Mouse (Mus musculus): ENCODE measurements around the gene Slc27a4. TPM values are rescaled to one million over a fixed set of nuclear protein-coding genes. Genes with fewer than 3 reads are reported as not detected.
"Not testable (repeated sequence)": the region's sequence is repeated elsewhere in the genome, so short reads cannot be mapped to it uniquely, and the experiment has no call there.

Slc27a4 gene
- 7.7 to 10.9 TPM (median 8.0 TPM) in 3 replicates for total RNA-seq (2017)

- ATAC-seq (replicated peaks; ENCODE audit: insufficient number of reproducible peaks, low FRiP score, low TSS enrichment, poor library complexity, severe bottlenecking): peak; percentile 97
Measured at GRCm38 (mm10) chr2:29802075-29802826, at the start of gene Slc27a4. TSS of gene Slc27a4 (plus strand) at chr2:29802634.

DNA sequence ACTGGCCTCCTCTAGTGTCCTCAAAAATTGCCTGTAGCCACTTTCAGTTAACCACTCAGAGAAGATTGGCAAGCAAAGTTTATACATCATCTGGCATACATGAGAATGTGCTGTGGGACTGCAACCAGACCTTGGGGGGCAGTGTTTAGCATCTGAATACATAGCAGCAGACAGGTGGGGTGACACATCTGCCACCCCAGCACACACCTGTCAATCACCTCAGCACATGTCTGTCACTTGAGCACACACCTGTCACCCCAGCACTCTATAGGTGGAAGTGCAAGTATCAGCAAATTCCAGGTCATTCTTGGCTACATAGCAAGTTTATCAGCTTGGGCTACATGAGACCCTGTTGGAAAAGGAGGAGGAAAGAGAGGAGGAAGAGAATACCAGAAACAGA lies 46.7 kb upstream of the Slc27a4 start:
- no peak for ATAC-seq (replicated peaks; ENCODE audit: insufficient number of reproducible peaks, low FRiP score, low TSS enrichment, poor library complexity, severe bottlenecking)

- ATAC-seq (replicated peaks; ENCODE audit: insufficient number of reproducible peaks, low FRiP score, low TSS enrichment, poor library complexity, severe bottlenecking): peak; percentile 88
Measured at GRCm38 (mm10) chr2:29764831-29765230, 37.6 kb upstream of the Slc27a4 start.

GRCm38 (mm10) chr2:29767976-29768709 lies 34.3 kb upstream of the Slc27a4 start:
- no peak for ATAC-seq (replicated peaks; ENCODE audit: insufficient number of reproducible peaks, low FRiP score, low TSS enrichment, poor library complexity, severe bottlenecking)

GRCm38 (mm10) chr2:29768901-29769300 lies 33.5 kb upstream of the Slc27a4 start:
- ATAC-seq (replicated peaks; ENCODE audit: insufficient number of reproducible peaks, low FRiP score, low TSS enrichment, poor library complexity, severe bottlenecking): no peak

GRCm38 (mm10) chr2:29770162-29770561 lies 32.3 kb upstream of the Slc27a4 start:
- no peak for ATAC-seq (replicated peaks; ENCODE audit: insufficient number of reproducible peaks, low FRiP score, low TSS enrichment, poor library complexity, severe bottlenecking)

GRCm38 (mm10) chr2:29771611-29772461 lies 30.6 kb upstream of the Slc27a4 start:
- ATAC-seq (replicated peaks; ENCODE audit: insufficient number of reproducible peaks, low FRiP score, low TSS enrichment, poor library complexity, severe bottlenecking): peak; percentile 92

GRCm38 (mm10) chr2:29773323-29773722 lies 29.1 kb upstream of the Slc27a4 start:
- ATAC-seq (replicated peaks; ENCODE audit: insufficient number of reproducible peaks, low FRiP score, low TSS enrichment, poor library complexity, severe bottlenecking): no peak

DNA sequence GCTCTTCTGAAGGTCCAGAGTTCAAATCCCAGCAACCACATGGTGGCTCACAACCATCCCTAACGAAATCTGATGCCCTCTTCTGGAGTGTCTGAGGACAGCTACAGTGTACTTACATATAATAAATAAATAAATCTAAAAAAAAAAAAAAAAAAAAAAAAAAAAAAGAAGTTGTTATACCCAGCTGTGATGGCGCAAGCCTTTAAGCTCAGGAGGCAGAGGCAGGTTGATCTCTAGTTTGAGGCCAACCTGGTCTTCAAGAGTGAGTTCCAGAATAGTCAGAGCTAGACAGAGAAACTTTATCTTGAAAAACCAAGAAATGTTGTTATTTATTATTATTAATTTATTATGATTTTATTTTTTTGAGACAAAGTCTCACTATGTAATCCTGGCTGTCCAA lies 21.2 kb upstream of the Slc27a4 start:
- ATAC-seq (replicated peaks; ENCODE audit: insufficient number of reproducible peaks, low FRiP score, low TSS enrichment, poor library complexity, severe bottlenecking): not testable (repeated sequence)

DNA sequence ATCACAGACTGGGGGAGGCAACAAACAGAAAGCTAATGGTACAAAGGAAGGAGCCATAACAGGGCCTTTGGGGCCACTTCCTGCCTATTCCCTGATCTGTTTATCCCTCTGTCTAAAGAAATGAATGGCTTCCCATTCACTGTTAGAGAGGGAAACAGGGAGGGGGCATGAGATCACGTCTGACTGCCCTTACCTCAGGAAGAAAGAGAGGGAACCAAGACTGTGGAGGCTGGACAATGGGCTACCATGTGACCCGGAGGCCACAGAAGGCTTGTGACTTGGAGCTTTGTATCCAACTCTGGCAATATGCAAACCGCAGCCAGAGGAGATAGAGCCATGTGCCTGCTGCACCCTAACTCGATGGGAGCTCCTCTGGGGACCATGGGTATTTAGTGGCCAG lies 18.1 kb upstream of the Slc27a4 start:
- no peak for ATAC-seq (replicated peaks; ENCODE audit: insufficient number of reproducible peaks, low FRiP score, low TSS enrichment, poor library complexity, severe bottlenecking)

DNA sequence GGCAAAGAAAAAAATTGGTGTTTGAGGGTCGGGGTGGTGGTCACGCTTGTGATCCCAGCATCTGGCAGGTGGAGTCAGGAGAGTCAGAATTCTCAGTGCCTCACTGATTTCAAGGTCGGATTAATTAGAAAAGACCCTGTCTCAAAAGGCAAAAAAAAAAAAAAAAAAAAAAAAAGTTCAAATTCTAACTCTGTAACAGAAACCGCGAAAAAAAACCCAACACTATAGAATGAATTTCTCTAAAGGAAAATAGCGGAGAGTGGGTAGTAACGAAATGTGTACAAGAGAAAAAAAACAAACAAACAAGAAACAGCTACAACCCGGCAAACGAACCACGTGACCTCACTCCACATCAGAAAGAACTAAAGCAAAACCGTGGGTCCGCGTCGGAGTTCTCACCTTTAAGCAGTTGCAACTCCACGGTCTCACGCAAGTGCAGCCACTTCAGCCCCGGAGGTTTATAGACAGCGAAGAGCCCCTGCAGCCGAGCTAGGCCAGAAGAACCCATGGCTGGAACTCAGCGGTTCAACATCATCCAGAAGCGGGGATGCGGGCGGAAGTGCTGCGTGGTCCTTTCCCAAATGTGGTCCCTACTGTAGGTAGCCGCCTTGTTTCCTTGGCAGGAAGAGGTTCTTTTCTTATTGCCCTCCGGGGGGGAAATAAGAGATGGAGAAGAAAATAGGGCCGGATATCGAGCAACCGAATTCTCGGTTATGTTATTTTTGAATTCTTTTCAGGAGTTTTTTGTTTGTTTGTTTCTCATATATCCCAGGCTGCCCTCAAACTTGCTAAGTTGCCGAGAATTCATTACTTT lies 15.1 kb upstream of the Slc27a4 start, which contains the start of gene Coq4:
TSS of gene Coq4 (plus strand) at position 390 of the 814 bp plus-strand sequence.
- peak; percentile 92 for ATAC-seq (replicated peaks; ENCODE audit: insufficient number of reproducible peaks, low FRiP score, low TSS enrichment, poor library complexity, severe bottlenecking)

DNA sequence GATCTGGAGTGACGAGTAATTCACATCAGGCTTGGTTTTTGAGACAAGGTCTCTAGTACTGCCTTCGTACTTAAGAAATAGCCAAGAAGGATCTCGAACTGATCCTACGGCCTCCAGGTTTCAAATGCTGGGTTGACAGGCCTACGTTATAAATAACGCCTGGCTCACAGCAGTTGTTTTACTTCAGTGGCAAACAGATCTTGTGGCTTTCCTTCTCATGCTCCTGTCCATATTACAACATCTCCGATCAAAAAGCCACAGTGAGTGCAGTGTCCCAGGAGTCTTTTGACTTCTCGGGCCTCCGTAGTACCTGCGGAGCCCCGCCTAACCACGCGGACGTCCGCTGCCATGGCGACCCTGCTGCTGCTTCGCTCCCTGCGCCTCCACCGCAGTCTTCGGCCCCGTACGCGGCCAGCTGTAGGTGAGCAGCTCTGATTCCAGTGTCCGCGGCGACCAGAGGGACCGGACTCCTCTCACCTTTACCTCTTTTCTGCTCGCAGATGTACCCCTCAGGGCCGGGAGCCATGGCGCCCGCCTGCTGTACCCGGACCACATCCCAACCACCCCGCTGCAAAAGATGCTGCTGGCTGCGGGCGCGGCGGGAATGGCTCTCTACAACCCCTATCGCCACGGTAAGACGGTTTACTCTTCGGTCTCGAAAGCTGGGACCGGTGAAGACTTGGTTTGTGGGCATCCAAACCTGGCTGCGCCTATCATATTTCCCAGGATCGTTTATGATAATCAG lies 14.3 kb upstream of the Slc27a4 start, which contains the start of gene Trub2:
TSS of gene Trub2 (minus strand) at position 566 of the 745 bp plus-strand sequence.
- ATAC-seq (replicated peaks; ENCODE audit: insufficient number of reproducible peaks, low FRiP score, low TSS enrichment, poor library complexity, severe bottlenecking): peak; percentile 85

GRCm38 (mm10) chr2:29792772-29793487 lies 9.5 kb upstream of the Slc27a4 start:
- no peak for ATAC-seq (replicated peaks; ENCODE audit: insufficient number of reproducible peaks, low FRiP score, low TSS enrichment, poor library complexity, severe bottlenecking)

- no peak for ATAC-seq (replicated peaks; ENCODE audit: insufficient number of reproducible peaks, low FRiP score, low TSS enrichment, poor library complexity, severe bottlenecking)
Measured at GRCm38 (mm10) chr2:29802827-29803201, 380 bp downstream of the Slc27a4 start.

- peak; percentile 36; the same call in 1 of the 2 replicates for ATAC-seq (replicated peaks; ENCODE audit: insufficient number of reproducible peaks, low FRiP score, low TSS enrichment, poor library complexity, severe bottlenecking)
Measured at GRCm38 (mm10) chr2:29803400-29803831, 982 bp downstream of the Slc27a4 start.

DNA sequence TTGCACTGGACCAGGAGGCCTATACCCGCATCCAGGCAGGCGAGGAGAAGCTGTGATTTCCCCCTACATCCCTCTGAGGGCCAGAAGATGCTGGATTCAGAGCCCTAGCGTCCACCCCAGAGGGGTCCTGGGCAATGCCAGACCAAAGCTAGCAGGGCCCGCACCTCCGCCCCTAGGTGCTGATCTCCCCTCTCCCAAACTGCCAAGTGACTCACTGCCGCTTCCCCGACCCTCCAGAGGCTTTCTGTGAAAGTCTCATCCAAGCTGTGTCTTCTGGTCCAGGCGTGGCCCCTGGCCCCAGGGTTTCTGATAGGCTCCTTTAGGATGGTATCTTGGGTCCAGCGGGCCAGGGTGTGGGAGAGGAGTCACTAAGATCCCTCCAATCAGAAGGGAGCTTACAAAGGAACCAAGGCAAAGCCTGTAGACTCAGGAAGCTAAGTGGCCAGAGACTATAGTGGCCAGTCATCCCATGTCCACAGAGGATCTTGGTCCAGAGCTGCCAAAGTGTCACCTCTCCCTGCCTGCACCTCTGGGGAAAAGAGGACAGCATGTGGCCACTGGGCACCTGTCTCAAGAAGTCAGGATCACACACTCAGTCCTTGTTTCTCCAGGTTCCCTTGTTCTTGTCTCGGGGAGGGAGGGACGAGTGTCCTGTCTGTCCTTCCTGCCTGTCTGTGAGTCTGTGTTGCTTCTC lies 13.4 kb downstream of the Slc27a4 start:
- no peak for ATAC-seq (replicated peaks; ENCODE audit: insufficient number of reproducible peaks, low FRiP score, low TSS enrichment, poor library complexity, severe bottlenecking)
